Mouse (Mus musculus) Patski (cell line): Measurements from ENCODE around the gene Isoc2a. TPM values are rescaled to one million over a fixed set of nuclear protein-coding genes. Genes with fewer than 3 reads are reported as not detected.

Source experiments
- ATAC-seq: fragments of 100-300 bp; one replicate; pipeline ENCODE4 v1.8.0; 2021
- CTCF ChIA-PET: fragments of 350-600 bp; sonication (Branson Sonifier 250); formaldehyde crosslinking; loops from one replicate; lab custom pipeline; 2022; ENCODE audit warnings: inconsistent platforms; lab: Charles Lee
- POLR2A ChIA-PET: fragments of 350-600 bp; sonication (Branson Sonifier 250); formaldehyde crosslinking; loops from one replicate; lab custom pipeline; 2022; ENCODE audit warnings: antibody characterized with exemption, inconsistent platforms; lab: Charles Lee
- DNase-seq: peaks from one replicate; pipeline ENCODE4 v3.0.0-alpha.2; 2011; ENCODE audit warnings: low read depth, low spot score
- H3K27me3 ChIP-seq: fragments of 371-371 bp; one replicate; pipeline ENCODE4 v1.5.1; 2021
- CTCF ChIP-seq: fragments of 100-300 bp; IDR thresholded peaks from one replicate; pipeline ENCODE4 v1.5.1; 2021
- in situ Hi-C: fragments of 300-500 bp; cut with MboI; formaldehyde crosslinking; loops from 3 replicates; pipeline ENCODE4 v1.11.1; 2018; ENCODE audit warnings: low pct_unique_long_range_greater_than_20kb, mixed read lengths
- polyA plus RNA-seq: library from polyadenylated mRNA; unstranded; gene quantifications from one replicate; pipeline ENCODE4 v1.2.3, GENCODE M21; 2021

Gene Isoc2a
- 6.6 TPM for polyA plus RNA-seq

DNA sequence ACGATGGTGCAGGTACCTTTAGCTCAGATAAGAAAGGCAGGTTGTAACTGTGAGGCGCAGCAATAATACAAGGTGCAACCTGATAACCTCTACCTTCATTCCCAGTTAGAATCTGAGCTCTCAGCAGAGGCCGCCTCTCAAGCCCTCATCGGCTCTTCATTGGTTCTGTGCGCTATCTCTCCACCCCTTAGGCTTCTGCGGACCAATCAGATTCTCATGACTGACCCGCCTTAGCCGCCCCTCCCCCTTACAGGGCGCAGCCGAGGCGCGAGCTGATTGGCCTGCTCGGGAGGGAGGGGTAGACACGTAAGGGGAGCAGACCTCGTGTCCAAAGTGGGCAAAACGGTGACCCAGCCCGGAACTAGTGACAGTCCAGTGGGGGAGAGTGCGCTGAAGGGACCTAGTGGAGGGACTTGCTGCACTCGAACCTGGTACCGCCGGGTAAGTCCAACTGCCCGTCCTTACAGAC, at the start of gene Isoc2a:
Isoc2a (plus strand) TSS at position 401 of the 469 bp plus-strand sequence.
- H3K27me3 ChIP-seq: no peaks in the 10 kb centered on the region
- peak; percentile 100 for ATAC-seq
- peak; percentile 54 for DNase-seq
- no peak for TF ChIP-seq CTCF
- in situ Hi-C loops: no loop called here
- ChIA-PET CTCF (interaction anchor here (1.4 kb wide), 1 partner anchor 21 kb away, joined by 4 read pairs; no protein-coding TSS in a partner anchor), POLR2A (no interaction called here)

DNA sequence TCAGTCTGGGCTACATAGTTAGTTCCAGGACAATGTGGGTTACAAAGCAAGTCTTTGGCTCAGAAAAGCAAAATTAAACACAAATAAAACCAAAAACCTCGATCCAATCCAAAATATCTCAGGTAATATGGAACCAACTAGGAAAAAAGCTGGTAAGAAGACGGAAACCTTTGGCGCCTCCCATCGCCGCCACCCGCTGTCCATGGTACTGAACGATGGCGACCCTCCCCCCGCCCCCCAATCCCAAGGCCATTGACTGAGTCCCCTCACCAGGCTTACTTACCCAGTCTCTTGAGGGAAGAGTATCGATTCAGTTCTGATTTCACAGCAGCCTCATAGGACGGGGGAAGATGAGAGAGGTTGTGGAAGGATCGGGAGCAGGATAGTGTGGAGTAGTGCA, 46.5 kb upstream of the Isoc2a start:
- TF ChIP-seq CTCF: no peak
- POLR2A ChIA-PET: no interaction called here
- in situ Hi-C loops: no loop called here
- ATAC-seq (no peak), DNase-seq (no peak)
- CTCF ChIA-PET: no interaction called here
- peaks cover 20% of the 10 kb centered on the region for H3K27me3 ChIP-seq

DNA sequence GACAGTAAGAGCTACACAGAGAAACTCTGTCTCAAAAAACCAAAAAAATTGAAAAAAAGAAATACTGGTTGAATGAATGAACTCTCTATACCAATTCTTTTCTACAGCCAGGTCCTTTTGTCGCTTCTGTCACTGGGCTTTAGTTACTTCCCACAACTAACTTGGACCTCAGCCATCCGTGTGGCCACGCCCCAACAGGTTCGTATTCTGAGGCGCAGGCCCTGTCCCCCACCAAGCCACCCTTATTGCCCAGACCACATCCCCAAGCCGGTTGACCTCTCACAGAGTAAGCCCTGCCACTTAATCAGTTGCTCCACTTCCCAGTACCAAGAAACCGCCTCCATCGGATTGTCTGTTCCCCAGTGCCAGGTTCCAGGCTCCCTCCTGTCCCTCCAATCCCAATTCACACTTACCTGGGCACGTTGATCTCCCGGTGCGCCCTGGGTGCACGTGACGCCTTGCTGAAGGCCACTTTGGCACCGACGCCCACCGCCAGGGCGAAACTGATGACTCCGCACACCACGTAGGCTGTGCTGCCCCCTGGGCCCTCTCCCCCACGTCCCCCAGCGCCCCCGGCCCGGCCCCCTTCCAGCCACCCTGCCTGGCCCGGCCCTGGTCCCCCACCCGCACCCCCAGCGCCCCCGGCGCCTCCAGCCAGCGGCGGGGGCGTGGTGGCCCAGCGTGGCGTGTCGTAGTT, 41.2 kb upstream of the Isoc2a start:
- TF ChIP-seq CTCF: no peak
- peaks cover 35% of the 10 kb centered on the region for H3K27me3 ChIP-seq
- ChIA-PET CTCF (no interaction called here), POLR2A (interaction anchor here (1.2 kb wide), 1 partner anchor 11 kb away, joined by 3 read pairs; no protein-coding TSS in a partner anchor)
- ATAC-seq (no peak), DNase-seq (no peak)
- in situ Hi-C loops: no loop called here

DNA sequence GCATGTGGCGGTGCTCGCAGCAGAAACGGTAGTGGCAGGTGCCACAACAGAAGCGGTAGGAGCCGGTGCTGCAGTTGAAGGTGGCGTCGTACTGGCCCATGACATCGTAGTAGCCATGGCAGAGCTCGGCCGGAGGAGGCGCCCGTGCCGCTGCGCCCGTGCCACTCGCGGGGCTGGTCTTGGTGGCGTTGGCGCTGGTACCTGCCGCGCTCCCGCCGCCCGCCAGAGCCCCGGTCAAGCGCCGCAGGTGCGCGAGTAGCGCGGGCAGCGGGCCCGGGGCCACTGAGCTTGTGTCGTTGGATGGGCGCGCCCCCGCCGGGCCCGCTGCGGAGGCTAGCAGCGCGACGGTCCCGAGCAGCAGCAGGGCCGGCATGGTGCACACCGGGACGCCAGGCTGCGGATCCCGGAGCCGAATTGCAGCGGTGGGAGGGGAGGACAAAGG, 40.6 kb upstream of the Isoc2a start:
- DNase-seq (no peak), ATAC-seq (peak; percentile 78)
- CTCF ChIA-PET: no interaction called here
- peak; percentile 91 for TF ChIP-seq CTCF
- POLR2A ChIA-PET: interaction anchor here (1.2 kb wide), 1 partner anchor 10 kb away, joined by 3 read pairs; no protein-coding TSS in a partner anchor
- H3K27me3 ChIP-seq: peaks cover 33% of the 10 kb centered on the region
- in situ Hi-C loops: no loop called here

DNA sequence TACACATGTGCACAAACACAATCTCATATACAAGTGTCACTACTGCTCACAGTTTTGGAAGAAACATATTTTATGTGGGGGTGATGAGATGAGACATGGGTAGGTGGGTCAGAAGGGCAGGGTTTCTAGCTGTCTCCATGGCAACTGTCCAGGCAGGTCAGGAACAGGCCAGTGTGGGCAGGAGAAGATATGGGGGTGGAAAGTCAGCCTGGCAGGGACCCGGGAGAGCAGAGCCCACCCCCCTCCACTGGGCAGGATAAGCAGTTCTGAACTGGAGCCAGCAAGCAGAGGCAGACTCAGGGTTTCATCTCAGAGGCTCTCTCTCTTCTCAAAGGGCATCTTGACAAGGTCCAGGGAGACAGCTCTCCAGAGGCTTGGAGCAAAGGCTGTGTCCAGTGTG, 39.3 kb upstream of the Isoc2a start:
- TF ChIP-seq CTCF: no peak
- DNase-seq (no peak), ATAC-seq (no peak)
- ChIA-PET CTCF (no interaction called here), POLR2A (interaction anchor here (0.6 kb wide), 1 partner anchor 18 kb away, joined by 3 read pairs; no protein-coding TSS in a partner anchor)
- in situ Hi-C loops: no loop called here
- peaks cover 41% of the 10 kb centered on the region for H3K27me3 ChIP-seq

DNA sequence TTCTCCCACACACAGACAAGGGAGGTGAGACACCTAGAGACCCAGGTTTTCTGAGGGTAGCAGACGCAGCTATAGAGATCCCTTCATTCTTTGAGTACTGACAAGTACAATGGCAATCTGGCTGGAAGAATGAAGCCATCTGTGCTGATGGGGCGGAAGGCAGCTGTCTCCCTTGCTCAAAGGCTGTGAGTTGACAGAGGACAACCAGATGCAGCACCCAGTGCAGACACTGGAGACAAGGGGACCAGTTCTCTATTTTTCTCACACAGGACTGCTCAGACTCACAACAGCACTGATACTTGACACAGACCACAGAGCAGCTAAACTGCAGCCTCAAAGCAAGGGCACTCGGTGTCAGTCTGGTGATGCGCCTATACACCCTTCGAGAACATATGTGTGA, 34.9 kb upstream of the Isoc2a start:
- DNase-seq (no peak), ATAC-seq (no peak)
- H3K27me3 ChIP-seq: peaks cover 44% of the 10 kb centered on the region
- TF ChIP-seq CTCF: no peak
- ChIA-PET POLR2A (no interaction called here), CTCF (no interaction called here)
- in situ Hi-C loops: no loop called here

DNA sequence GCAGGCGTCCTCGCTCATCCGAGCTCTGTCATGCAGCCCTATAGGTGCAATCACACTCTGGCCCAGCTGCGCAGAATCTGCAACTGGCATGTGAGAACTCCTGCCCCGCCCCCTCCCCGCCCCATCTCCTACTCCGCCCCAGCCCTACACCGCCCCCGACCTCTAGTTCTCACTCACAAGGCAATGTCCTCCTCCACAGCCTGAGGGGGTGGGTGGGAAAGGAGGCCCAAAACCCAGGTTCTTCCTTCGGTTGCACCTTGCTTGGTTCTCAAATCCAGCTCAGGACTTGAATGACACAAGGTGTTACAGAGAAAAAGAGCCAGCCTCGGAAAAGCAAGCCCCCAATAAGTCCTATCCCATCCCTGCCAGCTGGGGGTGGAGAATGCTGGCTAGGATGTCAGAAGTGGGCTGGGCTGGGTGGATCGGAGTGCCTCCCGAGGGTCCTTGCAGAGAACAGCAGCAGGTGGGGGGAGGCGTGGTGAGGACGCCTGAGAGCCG, 34.3 kb upstream of the Isoc2a start:
- DNase-seq: no peak
- TF ChIP-seq CTCF: no peak
- ChIA-PET CTCF (interaction anchor here (1.6 kb wide), 1 partner anchor 19 kb away, joined by 4 read pairs; no protein-coding TSS in a partner anchor), POLR2A (no interaction called here)
- ATAC-seq: no peak
- H3K27me3 ChIP-seq: peaks cover 41% of the 10 kb centered on the region
- in situ Hi-C loops: no loop called here

DNA sequence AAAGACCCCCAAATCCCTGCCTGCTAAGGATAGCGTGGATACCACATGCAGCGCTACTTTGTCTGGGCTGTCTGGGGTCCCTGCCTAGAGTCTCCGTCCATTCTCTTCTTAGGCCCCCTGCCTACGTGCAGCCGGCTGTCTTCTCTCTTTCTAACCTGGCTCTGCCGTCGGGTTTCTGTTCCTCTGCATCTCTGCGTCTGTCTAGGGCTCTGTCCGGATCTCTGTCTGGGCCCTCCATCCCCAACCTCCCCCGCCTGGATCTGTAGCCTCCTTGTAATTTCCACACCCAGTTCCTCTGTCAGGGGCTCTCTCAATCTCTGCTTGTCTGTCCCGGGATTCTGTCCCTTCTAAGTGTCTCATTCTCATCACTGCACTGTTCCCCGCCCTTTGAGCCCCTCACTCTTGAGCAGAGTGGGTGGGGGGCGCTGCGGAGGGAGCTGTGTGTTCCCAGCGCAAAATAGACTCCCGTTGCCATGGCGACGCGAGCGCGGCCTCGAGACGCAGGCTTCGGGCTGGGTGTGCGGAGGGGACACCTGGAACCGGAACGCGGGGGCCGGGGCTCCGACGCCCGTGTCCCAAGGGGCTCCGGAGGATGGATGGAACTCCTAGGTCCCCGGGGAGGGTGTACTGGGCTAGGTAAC, 33.2 kb upstream of the Isoc2a start:
- TF ChIP-seq CTCF: no peak
- POLR2A ChIA-PET: no interaction called here
- H3K27me3 ChIP-seq: peaks cover 41% of the 10 kb centered on the region
- DNase-seq (no peak), ATAC-seq (no peak)
- CTCF ChIA-PET: interaction anchor here (1.6 kb wide), 1 partner anchor 20 kb away, joined by 4 read pairs; no protein-coding TSS in a partner anchor
- in situ Hi-C loops: no loop called here

DNA sequence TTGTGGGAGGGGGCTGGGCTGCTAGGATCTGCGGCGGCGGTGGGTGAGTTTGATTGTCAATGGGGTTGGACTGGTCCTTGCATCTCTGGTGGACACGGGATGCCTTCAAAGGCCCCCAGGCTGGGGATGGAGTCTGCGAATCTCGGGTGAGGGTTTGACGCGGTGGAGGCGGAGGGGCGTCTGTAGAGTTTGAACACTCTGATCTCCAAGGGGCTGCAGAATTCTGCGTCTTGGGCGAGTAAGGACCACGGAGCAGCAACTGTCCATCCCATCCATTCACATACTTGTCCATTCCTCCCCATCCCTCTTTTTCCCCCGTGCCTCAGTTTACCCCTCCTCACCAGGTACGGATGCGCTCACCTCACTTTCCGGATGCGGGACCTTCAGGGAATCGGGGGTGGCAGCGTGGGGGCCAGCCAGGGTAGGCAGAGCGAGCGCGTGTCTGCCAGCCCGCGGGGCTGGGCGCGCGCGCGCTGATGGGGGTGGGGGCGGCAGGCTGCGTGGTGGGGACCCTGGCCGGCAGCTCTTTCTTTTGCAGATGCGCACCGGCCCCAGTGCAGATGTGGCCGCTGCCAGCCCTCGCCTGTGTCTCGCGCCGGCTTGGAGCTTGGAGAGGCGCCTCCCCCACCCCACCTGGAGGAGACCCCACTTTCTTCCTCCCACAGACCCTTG, 32.6 kb upstream of the Isoc2a start, which contains the start of gene Shisa7:
Shisa7 (minus strand) TSS at position 452 of the 672 bp plus-strand sequence.
- in situ Hi-C loops: no loop called here
- ATAC-seq: no peak
- POLR2A ChIA-PET: no interaction called here
- DNase-seq: no peak
- TF ChIP-seq CTCF: no peak
- CTCF ChIA-PET: interaction anchor here (1.6 kb wide), 1 partner anchor 21 kb away, joined by 4 read pairs; no protein-coding TSS in a partner anchor
- peaks cover 35% of the 10 kb centered on the region for H3K27me3 ChIP-seq

DNA sequence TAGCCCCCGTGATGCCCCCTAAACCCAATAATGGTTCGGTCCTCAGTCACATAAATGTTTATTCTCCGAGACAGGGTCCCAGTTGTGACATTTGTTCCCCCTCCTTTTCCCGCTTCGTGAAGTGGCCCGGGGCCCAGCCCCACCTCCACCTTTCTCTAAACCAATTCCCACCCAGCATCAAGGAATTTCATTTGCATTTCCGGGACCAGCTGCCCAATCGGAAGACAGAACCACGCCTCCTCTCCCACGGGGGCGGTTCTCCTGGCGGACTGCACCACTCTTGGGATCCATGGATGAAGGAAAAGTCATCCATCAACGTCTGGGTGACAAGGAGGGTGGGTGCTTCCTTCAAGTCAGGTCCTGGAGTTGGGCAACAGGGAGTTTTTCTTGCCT, 32.0 kb upstream of the Isoc2a start:
- POLR2A ChIA-PET: no interaction called here
- in situ Hi-C loops: no loop called here
- DNase-seq: peak; percentile 22
- peaks cover 34% of the 10 kb centered on the region for H3K27me3 ChIP-seq
- CTCF ChIA-PET: no interaction called here
- peak; percentile 53 for ATAC-seq
- no peak for TF ChIP-seq CTCF
